Mouse (Mus musculus) liver, embryonic 14.5 days (tissue): ENCODE measurements around the gene Epc2. TPM values are rescaled to one million over a fixed set of nuclear protein-coding genes. Genes with fewer than 3 reads are reported as not detected.

Experiments used
- ATAC-seq: fragments of 200-750 bp; cut with Nextera tagmentation; 2 replicates; pipeline ENCODE4 v1.8.0; 2017; ENCODE audit warnings: moderate number of reproducible peaks, mild to moderate bottlenecking, moderate library complexity; ENCODE audit not compliant: insufficient read depth
- DNase-seq, 3 experiments: peaks; one replicate each; pipeline ENCODE4 v3.0.0-alpha.2; 2012 to 2013; ENCODE audit warnings: low read depth in 3 of 3, low spot score in 3 of 3
- H3K27ac ChIP-seq: fragments of 300-500 bp; sonication (generic); 2 replicates; pipeline ENCODE4 v1.5.1; 2014; ENCODE audit warnings: moderate library complexity, mild to moderate bottlenecking, control low read depth, inconsistent platforms
- H3K27me3 ChIP-seq: fragments of 300-500 bp; sonication (generic); 2 replicates; pipeline ENCODE4 v1.6.1; 2014; ENCODE audit warnings: mild to moderate bottlenecking, low read length, moderate library complexity; ENCODE audit not compliant: control insufficient read depth, insufficient read depth
- H3K36me3 ChIP-seq: fragments of 300-500 bp; sonication (generic); replicated peaks from 2 replicates; pipeline ENCODE4 v1.6.1; 2014; ENCODE audit warnings: low read depth; ENCODE audit not compliant: control insufficient read depth, insufficient read depth
- H3K4me1 ChIP-seq, 2 experiments: fragments of 200-500 bp in 1 of 2; fragments of 300-500 bp in 1 of 2; sonication (generic) in 1 of 2; replicated peaks; 2 replicates each; pipeline ENCODE4 v1.6.1; 2012 to 2014; ENCODE audit warnings: antibody characterized with exemption in 1 of 2, inconsistent platforms in 1 of 2, low read length in 1 of 2; ENCODE audit not compliant: control insufficient read depth in 2 of 2, insufficient read depth in 2 of 2
- H3K4me2 ChIP-seq: fragments of 300-500 bp; sonication (generic); 2 replicates; pipeline ENCODE4 v1.6.1; 2014; ENCODE audit warnings: low read depth, mild to moderate bottlenecking, control low read depth, moderate library complexity
- H3K4me3 ChIP-seq, 2 experiments: fragments of 200-500 bp in 1 of 2; fragments of 300-500 bp in 1 of 2; sonication (generic) in 1 of 2; 2 replicates each; pipeline ENCODE4 v1.5.1; 2012 to 2014; ENCODE audit warnings: low read depth in 2 of 2, low read length in 2 of 2, mild to moderate bottlenecking in 2 of 2, control low read depth in 1 of 2, inconsistent platforms in 1 of 2, moderate library complexity in 1 of 2; ENCODE audit not compliant: insufficient read depth in 1 of 2
- H3K9ac ChIP-seq: fragments of 300-500 bp; sonication (generic); replicated peaks from 2 replicates; pipeline ENCODE4 v1.6.1; 2014; ENCODE audit warnings: mild to moderate bottlenecking, control low read depth, moderate library complexity
- H3K9me3 ChIP-seq: fragments of 300-500 bp; sonication (generic); 2 replicates; pipeline ENCODE4 v1.6.1; 2016; ENCODE audit warnings: low read length, mixed read lengths; ENCODE audit not compliant: control insufficient read depth
- CTCF ChIP-seq: IDR thresholded peaks from 2 replicates; pipeline ENCODE4 v1.5.1; 2016; ENCODE audit warnings: antibody characterized with exemption, low read depth, control low read depth
- EP300 ChIP-seq: IDR thresholded peaks from 2 replicates; pipeline ENCODE4 v1.6.1; 2016; ENCODE audit warnings: antibody characterized with exemption, low read depth
- WGBS: fragments of 180-500 bp; shearing (Covaris S2); extraction: QIAGEN DNeasy Blood & Tissue Kit; methylation state at CpG from one replicate; pipeline ENCODE4 v1.1.7; 2014; ENCODE audit not compliant: insufficient replicate concordance; 5-methylcytosine and 5-hydroxymethylcytosine counted together
- polyA plus RNA-seq, 2 experiments: library from polyadenylated mRNA; depleted of rRNA in 1 of 2; stranded (reverse) in 1 of 2; unstranded in 1 of 2; fragments of >200 nt; fragmentation: Nextera tagmentation in 1 of 2; extraction: Ambion mirVana in 1 of 2; gene quantifications; 2 replicates each; pipeline versions ENCODE4 v1.2.1 to v1.2.3; 2012 to 2014

Epc2 gene
- polyA plus RNA-seq, 2 experiments: 1.9 to 4.2 TPM

DNA sequence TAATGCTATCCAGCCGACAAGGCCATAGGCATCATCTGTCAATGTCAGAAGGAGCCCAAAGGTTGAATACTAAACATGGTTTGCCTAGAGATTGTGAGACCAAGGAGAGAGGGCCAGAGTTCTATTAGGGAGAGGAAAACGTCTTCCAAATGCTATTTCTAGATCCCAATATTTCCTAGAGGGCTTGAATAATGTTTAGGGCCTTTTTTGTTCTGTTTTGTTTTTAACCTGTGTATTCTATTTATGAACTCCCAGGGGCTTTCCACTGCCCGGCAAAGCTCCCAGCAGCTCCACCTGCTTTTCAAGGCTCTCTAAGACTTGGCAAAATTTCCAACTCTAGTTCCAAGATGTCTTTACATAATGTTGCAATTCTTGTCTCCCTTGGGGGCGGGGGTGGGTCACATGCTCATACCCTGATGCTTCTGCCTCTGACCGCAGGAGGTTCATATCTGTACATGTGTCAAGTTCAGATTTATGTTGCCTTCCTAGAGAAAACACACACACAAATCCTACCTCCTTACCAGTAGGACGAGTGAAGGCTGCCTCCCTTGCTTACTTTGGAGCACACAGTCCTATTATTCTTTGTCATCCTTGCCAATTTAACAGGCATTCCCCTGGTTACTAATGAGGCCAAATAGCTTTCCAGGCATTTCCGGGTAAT, 148.9 kb downstream of the Epc2 start:
- ATAC-seq (no peak), DNase-seq (no peak)
- no peak overlapping the region for H3K4me3 ChIP-seq
- H3K9ac ChIP-seq: no peak overlapping the region
- no peak for TF ChIP-seq EP300
- no peak for TF ChIP-seq CTCF
- no peaks in the 10 kb centered on the region for H3K4me1 ChIP-seq
- H3K27ac ChIP-seq: no peak overlapping the region
- 56% methylated on average over 7 of the region's 7 CpGs for WGBS
- H3K4me2 ChIP-seq: no peak overlapping the region
- H3K27me3 ChIP-seq: no peaks in the 10 kb centered on the region
- H3K9me3 ChIP-seq: no peaks in the 10 kb centered on the region
- no peaks in the 10 kb centered on the region for H3K36me3 ChIP-seq

Other genes starting within 250 kb of the Epc2 start
- 0.12 and 0.17 TPM in 2 replicates for gene Kif5c, start 167.8 kb downstream of the Epc2 start, polyA plus RNA-seq (2012; rRNA removed)
- gene Kif5c, start 167.8 kb downstream of the Epc2 start, polyA plus RNA-seq (2014; fragmentation: Nextera tagmentation; extraction: Ambion mirVana): 0.10 and 0.14 TPM in 2 replicates